11 mouse cellular contexts compared by ENCODE assay signal in genomic region chr12:111385883-111386641, GRCm38 (mm10). TPM values are rescaled to one million over a fixed set of nuclear protein-coding genes. Genes with fewer than 3 reads are reported as not detected.
DNase-seq lines count a peak whose midpoint lies in the region; ATAC-seq and TF ChIP-seq lines count a peak whose summit lies in the region.
"Had no signal": no experiment of that assay in that cellular context is flagged by ENCODE, and none has a peak within 500 bp of the region (broad histone marks: within the 10 kb centered on the region; RNA-seq: fewer than 3 reads in every experiment).

No protein-coding gene starts in this region.

- WGBS in heart, embryonic 13.5 days, result 75% methylated on average over 13 of the region's 13 CpGs
- WGBS in liver, embryonic 14.5 days (ENCODE audit: insufficient replicate concordance), result 67% methylated on average over 13 of the region's 13 CpGs
- WGBS in liver, embryonic 11.5 days, result 76% methylated on average over 13 of the region's 13 CpGs
- WGBS in intestine, embryonic 16.5 days, result 79% methylated on average over 13 of the region's 13 CpGs

- peak overlapping the region; percentile 33; the same call in 1 of the 2 replicates for H3K4me2 ChIP-seq in heart, embryonic 13.5 days
- no peak overlapping the region for H3K4me2 ChIP-seq in liver, embryonic 14.5 days (ENCODE audit: low read depth)
- H3K4me2 ChIP-seq in liver, embryonic 11.5 days, result no peak overlapping the region
- H3K4me2 ChIP-seq in intestine, embryonic 16.5 days (ENCODE audit: low read depth, low read length), result no peak overlapping the region

- peaks cover 14% of the 10 kb centered on the region for H3K4me1 ChIP-seq in heart, embryonic 13.5 days
- H3K4me1 ChIP-seq in liver, embryonic 14.5 days (replicated peaks; ENCODE audit: control insufficient read depth in 2 of 2, insufficient read depth in 2 of 2, low read length in 1 of 2), result peaks cover 0 to 6% of the 10 kb centered on the region in 2 experiments; a peak in 2 of 4 replicates
- H3K4me1 ChIP-seq in liver, embryonic 11.5 days (replicated peaks; ENCODE audit: control insufficient read depth, insufficient read depth, low read length), result peaks cover 7% of the 10 kb centered on the region; the same call in 1 of the 2 replicates
- H3K4me1 ChIP-seq in intestine, embryonic 16.5 days (ENCODE audit: control insufficient read depth, insufficient read depth, low read length), result peaks cover 10% of the 10 kb centered on the region

- H3K9me3 ChIP-seq in heart, embryonic 13.5 days, result no peaks in the 10 kb centered on the region; the same call in 1 of the 2 replicates
- H3K9me3 ChIP-seq in liver, embryonic 14.5 days (ENCODE audit: control insufficient read depth, low read length), result no peaks in the 10 kb centered on the region
- H3K9me3 ChIP-seq in liver, embryonic 11.5 days (ENCODE audit: control insufficient read depth, low read length), result no peaks in the 10 kb centered on the region
- H3K9me3 ChIP-seq in intestine, embryonic 16.5 days (ENCODE audit: control insufficient read depth, low read length), result no peaks in the 10 kb centered on the region
- H3K9me3 ChIP-seq: hindbrain, embryonic 10.5 days had no signal

- CTCF ChIA-PET in Patski (lab: Charles Lee), result no interaction called here

- DNase-seq in heart, adult 11 months, result no peak
- no peak for DNase-seq in liver, embryonic 14.5 days (ENCODE audit: low read depth in 3 of 3, low spot score in 3 of 3)
- DNase-seq in liver, embryonic 11.5 days (ENCODE audit: low spot score), result no peak
- DNase-seq in Patski (ENCODE audit: low read depth, low spot score), result no peak
- DNase-seq in embryo, embryonic 10.5 days (ENCODE audit: low spot score), result no peak
- DNase-seq in thymus, postnatal 4 days, result no peak
- DNase-seq: cerebellum, adult 9-10 months had no signal

- ATAC-seq in heart, embryonic 13.5 days (ENCODE audit: extremely low read depth, insufficient number of reproducible peaks, low FRiP score, low TSS enrichment), result peak; percentile 45; the same call in 1 of the 2 replicates
- 0 out of 2 replicates have a peak, but pooled peaks have one; percentile 21 for ATAC-seq in liver, embryonic 14.5 days (ENCODE audit: insufficient read depth)
- ATAC-seq in liver, embryonic 11.5 days (replicated peaks; ENCODE audit: low FRiP score), result no peak
- peak; percentile 2 for ATAC-seq in Patski
- peak; percentile 75 for ATAC-seq in intestine, embryonic 16.5 days

- POLR2A ChIA-PET in Patski (lab: Charles Lee), result interaction anchor here (0.8 kb wide), 1 partner anchor 8 kb away, joined by 3 read pairs; no protein-coding TSS in a partner anchor

- H3K4me3 ChIP-seq in heart, embryonic 13.5 days, result no peak overlapping the region
- no peak overlapping the region for H3K4me3 ChIP-seq in liver, embryonic 14.5 days (ENCODE audit: insufficient read depth in 1 of 2, low read depth in 2 of 2, low read length in 2 of 2)
- H3K4me3 ChIP-seq in liver, embryonic 11.5 days (ENCODE audit: low read depth, low read length), result no peak overlapping the region
- no peak overlapping the region for H3K4me3 ChIP-seq in intestine, embryonic 16.5 days (ENCODE audit: low read length)
- H3K4me3 ChIP-seq: hindbrain, embryonic 10.5 days had no signal

- H3K36me3 ChIP-seq in heart, embryonic 13.5 days, result no peaks in the 10 kb centered on the region
- H3K36me3 ChIP-seq in liver, embryonic 14.5 days (replicated peaks; ENCODE audit: control insufficient read depth, insufficient read depth, low read depth), result no peaks in the 10 kb centered on the region
- no peaks in the 10 kb centered on the region for H3K36me3 ChIP-seq in liver, embryonic 11.5 days (ENCODE audit: control insufficient read depth, insufficient read depth, low read length)
- H3K36me3 ChIP-seq in intestine, embryonic 16.5 days (ENCODE audit: control insufficient read depth, insufficient read depth, low read length), result no peaks in the 10 kb centered on the region
- H3K36me3 ChIP-seq: hindbrain, embryonic 10.5 days had no signal

- peak overlapping the region; percentile 72 for H3K27ac ChIP-seq in heart, embryonic 13.5 days (replicated peaks)
- no peak overlapping the region for H3K27ac ChIP-seq in liver, embryonic 14.5 days
- no peak overlapping the region for H3K27ac ChIP-seq in liver, embryonic 11.5 days (ENCODE audit: low read depth, low read length)
- peak overlapping the region; percentile 60 for H3K27ac ChIP-seq in intestine, embryonic 16.5 days (ENCODE audit: low read length)
- H3K27ac ChIP-seq: hindbrain, embryonic 10.5 days had no signal

- no peak overlapping the region for H3K9ac ChIP-seq in heart, embryonic 13.5 days
- no peak overlapping the region for H3K9ac ChIP-seq in liver, embryonic 14.5 days (replicated peaks)
- H3K9ac ChIP-seq in liver, embryonic 11.5 days (ENCODE audit: low read depth, low read length), result no peak overlapping the region
- H3K9ac ChIP-seq in intestine, embryonic 16.5 days (ENCODE audit: low read depth, low read length), result no peak overlapping the region; the same call in 1 of the 2 replicates

- TF ChIP-seq EP300 in liver, embryonic 14.5 days (IDR thresholded peaks at IDR 0.05; ENCODE audit: low read depth), result no peak

- no peaks in the 10 kb centered on the region for H3K27me3 ChIP-seq in heart, embryonic 13.5 days (replicated peaks)
- no peaks in the 10 kb centered on the region; the same call in 1 of the 2 replicates for H3K27me3 ChIP-seq in liver, embryonic 14.5 days (ENCODE audit: control insufficient read depth, insufficient read depth, low read length)
- H3K27me3 ChIP-seq in liver, embryonic 11.5 days (replicated peaks; ENCODE audit: control insufficient read depth, insufficient read depth, low read length), result no peaks in the 10 kb centered on the region; the same call in 1 of the 2 replicates
- H3K27me3 ChIP-seq in Patski, result no peaks in the 10 kb centered on the region
- no peaks in the 10 kb centered on the region for H3K27me3 ChIP-seq in intestine, embryonic 16.5 days (replicated peaks; ENCODE audit: control insufficient read depth, insufficient read depth, low read length)

- no peak for TF ChIP-seq CTCF in liver, embryonic 14.5 days (IDR thresholded peaks at IDR 0.05; ENCODE audit: low read depth)
- TF ChIP-seq CTCF in Patski (IDR thresholded peaks at IDR 0.05), result no peak

- in situ Hi-C loops in Patski (cut with MboI; ENCODE audit: low pct_unique_long_range_greater_than_20kb), result no loop called here

RNA-seq across cellular contexts. Expression of gene Cdc42bpb, which starts 8.5 kb away (rescaled TPM):
- 22.8 and 26.2 TPM in 2 replicates for polyA plus RNA-seq in heart, embryonic 13.5 days (2015; fragmentation: Nextera tagmentation; extraction: Ambion mirVana)
- polyA plus RNA-seq in liver, embryonic 14.5 days (2012; rRNA removed), result 22.5 and 23.2 TPM in 2 replicates
- 5.3 and 6.6 TPM in 2 replicates for polyA plus RNA-seq in liver, embryonic 14.5 days (2014; fragmentation: Nextera tagmentation; extraction: Ambion mirVana)
- polyA plus RNA-seq in liver, embryonic 11.5 days (2014; fragmentation: Nextera tagmentation; extraction: Ambion mirVana), result 22.4 and 25.6 TPM in 2 replicates
- polyA plus RNA-seq in Patski (2021), result 103 TPM
- 30.1 and 32.5 TPM in 2 replicates for polyA plus RNA-seq in intestine, embryonic 16.5 days (2015; fragmentation: Nextera tagmentation; extraction: Ambion mirVana)

RNA-seq across cellular contexts. Expression of gene Lbhd2, which starts 20.5 kb away (rescaled TPM):
- polyA plus RNA-seq in heart, embryonic 13.5 days (2015; fragmentation: Nextera tagmentation; extraction: Ambion mirVana), result 0.53 and 0.55 TPM in 2 replicates
- not detected in 2 replicates for polyA plus RNA-seq in liver, embryonic 14.5 days (2012; rRNA removed)
- 0.15 and 0.21 TPM in 2 replicates for polyA plus RNA-seq in liver, embryonic 14.5 days (2014; fragmentation: Nextera tagmentation; extraction: Ambion mirVana)
- polyA plus RNA-seq in liver, embryonic 11.5 days (2014; fragmentation: Nextera tagmentation; extraction: Ambion mirVana), result 0.36 TPM in 1 of 2 replicates, not detected in the other
- polyA plus RNA-seq in Patski (2021), result not detected
- polyA plus RNA-seq in intestine, embryonic 16.5 days (2015; fragmentation: Nextera tagmentation; extraction: Ambion mirVana), result 1.2 TPM in 2 replicates
- polyA plus RNA-seq: forebrain, embryonic 11.5 days had no signal

RNA-seq across cellular contexts. Expression of gene Exoc3l4, which starts 30.8 kb away (rescaled TPM):
- polyA plus RNA-seq in heart, embryonic 13.5 days (2015; fragmentation: Nextera tagmentation; extraction: Ambion mirVana), result 10.2 and 10.8 TPM in 2 replicates
- polyA plus RNA-seq in liver, embryonic 14.5 days (2012; rRNA removed), result 18.1 and 20.1 TPM in 2 replicates
- polyA plus RNA-seq in liver, embryonic 14.5 days (2014; fragmentation: Nextera tagmentation; extraction: Ambion mirVana), result 15.8 and 19.3 TPM in 2 replicates
- polyA plus RNA-seq in liver, embryonic 11.5 days (2014; fragmentation: Nextera tagmentation; extraction: Ambion mirVana), result 18.6 and 20.4 TPM in 2 replicates
- polyA plus RNA-seq in Patski (2021), result 8.5 TPM
- 20.4 and 29.1 TPM in 2 replicates for polyA plus RNA-seq in intestine, embryonic 16.5 days (2015; fragmentation: Nextera tagmentation; extraction: Ambion mirVana)

RNA-seq across cellular contexts. Expression of gene Tnfaip2, which starts 56.2 kb away (rescaled TPM):
- 6.0 and 10.6 TPM in 2 replicates for polyA plus RNA-seq in heart, embryonic 13.5 days (2015; fragmentation: Nextera tagmentation; extraction: Ambion mirVana)
- polyA plus RNA-seq in liver, embryonic 14.5 days (2012; rRNA removed), result 57.6 and 61.8 TPM in 2 replicates
- 78.7 and 88.5 TPM in 2 replicates for polyA plus RNA-seq in liver, embryonic 14.5 days (2014; fragmentation: Nextera tagmentation; extraction: Ambion mirVana)
- 107 TPM in 2 replicates for polyA plus RNA-seq in liver, embryonic 11.5 days (2014; fragmentation: Nextera tagmentation; extraction: Ambion mirVana)
- 57.5 TPM for polyA plus RNA-seq in Patski (2021)
- polyA plus RNA-seq in intestine, embryonic 16.5 days (2015; fragmentation: Nextera tagmentation; extraction: Ambion mirVana), result 2.7 and 3.5 TPM in 2 replicates

Comparison
In these comparisons a context has a peak if more than half of its experiments do, and no peak if none do; other contexts are left out.
1. H3K27ac ChIP-seq: peak in heart, embryonic 13.5 days (single experiment) and intestine, embryonic 16.5 days (single experiment); none in liver, embryonic 14.5 days (single experiment) and liver, embryonic 11.5 days (single experiment).